Mouse (Mus musculus): ENCODE measurements around the gene Myom1.
A peak's percentile ranks its signal among the peaks of the same experiment; 100 is the strongest.

The Myom1 gene

DNA sequence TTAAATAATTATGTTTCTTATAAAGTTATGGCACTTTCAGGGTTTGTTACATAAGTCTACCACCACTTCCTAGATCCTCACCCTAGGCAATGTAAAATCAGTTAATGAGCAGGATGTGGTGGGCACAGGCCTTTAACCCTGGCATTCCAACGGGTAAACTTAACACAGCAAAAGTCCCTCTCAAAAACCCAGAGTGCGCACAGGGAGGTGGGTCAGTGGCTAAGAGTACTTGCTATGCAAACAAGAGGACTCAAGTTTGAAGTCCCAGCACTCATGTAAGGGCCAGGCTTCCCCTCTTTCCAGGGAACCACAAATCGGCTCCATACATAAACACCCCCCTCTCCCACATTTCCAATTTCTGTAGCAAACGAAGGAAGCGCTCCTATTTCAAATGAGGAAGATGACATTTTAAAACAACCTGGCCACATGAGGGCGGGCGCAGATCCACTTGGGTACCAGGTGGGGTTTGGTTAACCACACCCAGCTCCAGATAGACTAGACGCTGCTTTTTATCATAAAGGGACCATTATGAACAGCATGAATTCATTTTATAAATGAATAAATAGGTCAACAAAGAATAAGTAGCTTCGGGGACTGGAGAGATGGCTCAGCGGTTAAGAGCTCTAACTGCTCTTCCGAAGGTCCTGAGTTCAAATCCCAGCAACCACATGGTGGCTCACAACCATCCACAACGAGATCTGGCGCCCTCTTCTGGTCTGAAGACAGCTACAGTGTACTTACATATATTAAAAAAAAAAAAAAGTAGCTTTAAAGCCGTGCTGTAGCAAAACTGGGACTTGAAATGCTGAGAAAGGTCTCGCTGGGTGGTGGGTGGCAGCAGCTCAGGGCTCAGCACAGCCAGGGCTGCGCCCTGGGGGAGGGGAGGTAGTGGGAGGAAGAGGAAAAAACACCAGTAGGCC lies 10.5 kb upstream of the Myom1 start:
- DNase-seq (ENCODE audit: low read depth): peak; percentile 74

GRCm38 (mm10) chr17:70992662-70993061 lies 9.8 kb upstream of the Myom1 start:
- no peak for DNase-seq (ENCODE audit: low read depth)

DNA sequence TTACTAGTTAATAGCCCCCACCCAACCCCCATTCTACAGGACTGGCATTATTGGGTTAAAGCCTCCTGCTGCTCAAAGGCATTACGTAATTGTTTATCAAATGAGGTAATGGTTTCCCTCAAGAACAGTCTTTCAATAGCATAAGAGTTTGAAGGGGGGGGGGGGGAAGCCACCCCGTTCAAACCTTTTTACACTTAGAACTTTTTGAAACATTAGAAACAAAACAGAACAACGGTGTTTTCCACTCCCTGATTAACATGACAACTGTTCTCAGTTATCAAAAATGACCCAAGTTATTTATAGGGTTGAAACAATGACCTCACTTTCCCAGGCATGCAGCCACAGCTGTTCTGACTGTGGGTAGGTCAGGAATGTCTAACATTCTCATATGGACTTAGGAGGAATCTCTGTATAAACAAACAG lies 9.0 kb upstream of the Myom1 start:
- DNase-seq (ENCODE audit: low read depth): no peak

- no peak for DNase-seq (ENCODE audit: low read depth)
These were observed 7.8 kb upstream of the Myom1 start for GRCm38 (mm10) chr17:70994671-70995070.

DNA sequence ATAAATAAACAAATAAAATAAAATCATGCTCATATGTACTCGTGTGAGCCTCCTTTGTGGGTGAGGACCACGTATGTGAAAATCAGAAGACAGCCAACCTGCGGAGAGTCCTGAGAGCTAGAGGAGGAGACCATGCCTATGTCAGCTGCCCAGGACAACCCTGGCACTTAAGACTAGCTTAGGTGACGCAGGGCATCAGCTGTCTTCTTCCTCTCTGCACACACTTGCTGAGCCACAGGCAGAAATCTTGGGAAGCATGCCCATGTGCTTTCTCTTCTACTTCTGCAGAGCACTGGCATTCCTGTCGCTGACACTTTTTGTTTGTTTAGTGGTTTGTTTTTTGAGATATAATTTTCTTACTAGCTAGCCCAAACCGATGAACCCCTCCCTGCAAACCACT lies 6.9 kb upstream of the Myom1 start:
- DNase-seq (ENCODE audit: low read depth): no peak

- DNase-seq (ENCODE audit: low read depth): no peak
These were observed 4.6 kb upstream of the Myom1 start for GRCm38 (mm10) chr17:70997836-70998235.

DNA sequence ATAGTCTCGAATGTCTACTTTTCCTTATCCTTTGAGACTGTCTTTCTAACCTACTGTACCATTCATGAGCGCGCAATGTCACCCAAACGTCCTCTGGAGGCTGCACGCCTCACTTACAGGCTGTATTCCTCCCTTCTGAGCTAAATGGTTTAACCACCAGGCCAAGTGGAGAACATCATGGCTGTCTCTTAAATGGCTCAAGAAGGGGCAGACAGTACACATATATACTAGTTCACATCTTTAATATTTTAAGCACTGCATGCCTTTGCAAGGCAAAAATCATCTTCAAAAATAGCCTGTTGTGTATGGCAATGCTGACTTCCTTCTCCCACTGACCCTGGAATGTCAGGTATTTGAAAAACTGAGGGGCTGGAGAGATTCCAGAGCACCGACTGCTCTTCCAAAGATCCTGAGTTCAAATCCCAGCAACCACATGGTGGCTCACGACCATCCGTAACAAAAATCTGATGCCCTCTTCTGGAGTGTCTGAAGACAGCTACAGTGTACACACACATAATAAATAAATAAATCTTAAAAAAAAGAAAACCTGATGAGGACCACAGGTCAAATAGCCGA lies 3.9 kb upstream of the Myom1 start:
- DNase-seq (ENCODE audit: low read depth): no peak

GRCm38 (mm10) chr17:70999187-70999586 lies 3.2 kb upstream of the Myom1 start:
- DNase-seq (ENCODE audit: low read depth): no peak

DNA sequence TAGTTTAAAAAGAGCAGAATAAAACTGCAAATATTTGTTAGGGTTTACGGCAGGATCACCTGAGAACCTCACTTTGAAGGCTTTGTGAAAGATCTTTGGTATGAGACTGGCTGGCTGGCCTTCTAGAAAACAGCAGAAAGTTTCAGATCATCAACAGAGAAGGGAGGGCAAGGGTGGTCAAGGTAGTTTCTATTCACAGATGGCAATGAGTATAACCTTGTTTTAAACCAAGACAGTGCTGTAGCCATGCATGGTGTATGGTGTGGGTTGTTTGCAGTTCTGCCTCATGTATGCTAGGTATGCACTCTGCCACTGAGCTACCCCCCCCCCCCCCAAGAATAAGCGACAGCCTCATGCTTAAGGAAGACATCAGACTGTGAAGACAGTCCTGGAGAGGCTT lies 2.2 kb upstream of the Myom1 start:
- DNase-seq (ENCODE audit: low read depth): no peak

DNA sequence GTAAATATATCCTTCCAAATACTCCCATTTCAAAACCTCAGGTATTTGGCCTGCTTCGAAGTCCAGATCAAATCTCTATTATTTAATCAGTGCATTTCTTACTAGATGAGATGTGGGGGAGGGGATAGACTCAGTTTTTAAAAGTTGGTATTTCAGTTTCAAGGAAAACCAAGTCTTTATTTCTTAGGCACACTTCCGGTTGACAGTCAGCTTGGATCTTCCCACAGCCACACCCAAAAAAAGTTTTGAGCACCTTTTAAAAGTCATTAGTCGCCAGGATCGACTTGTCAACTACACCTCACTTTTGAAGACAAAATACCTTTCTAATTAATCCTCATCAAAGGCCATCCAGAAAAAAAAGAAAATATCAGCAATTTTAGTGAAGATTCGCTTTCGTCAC lies 1.4 kb upstream of the Myom1 start:
- peak; percentile 37 for DNase-seq (ENCODE audit: low read depth)

DNA sequence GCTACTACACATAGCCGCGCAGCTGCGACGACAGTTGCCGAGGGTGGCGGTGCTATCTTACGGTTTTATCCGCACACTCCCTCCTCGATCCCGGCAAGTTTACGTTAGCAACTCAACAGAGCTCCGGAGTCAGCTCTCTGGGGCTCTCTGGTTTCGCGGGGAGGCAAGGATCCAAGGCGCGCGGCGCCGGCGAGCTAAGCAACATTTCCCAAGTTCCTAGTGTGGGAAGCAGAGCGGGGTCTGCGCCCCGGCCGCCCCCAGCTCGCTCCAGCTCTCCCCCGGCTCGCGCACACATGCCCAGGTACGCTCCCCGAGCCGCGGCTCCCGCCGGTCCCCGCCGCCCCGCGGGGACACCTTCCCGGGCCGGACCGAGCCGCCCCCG lies 743 bp upstream of the Myom1 start:
- DNase-seq (ENCODE audit: low read depth): peak; percentile 45

DNA sequence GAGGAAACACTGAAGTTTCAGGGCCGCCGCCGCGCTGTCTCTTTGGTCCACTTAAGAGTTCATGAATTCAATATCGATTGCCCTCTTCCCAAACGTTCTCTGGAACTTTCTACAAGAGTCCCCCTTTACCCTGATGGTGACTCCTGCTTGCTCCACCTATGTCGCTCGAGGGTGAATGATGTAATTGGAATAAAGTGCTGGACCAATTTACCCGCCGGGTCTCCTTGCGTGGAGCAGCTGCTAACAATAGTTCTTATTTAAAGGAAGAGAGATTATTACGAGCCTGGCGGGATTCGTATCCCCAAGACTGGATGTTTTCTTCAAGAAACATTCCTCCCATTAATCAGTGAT lies 286 bp downstream of the Myom1 start, which contains the start of gene Myl12a:
Gene Myl12a, minus strand, starts transcription at position 135 of the 351 bp plus-strand sequence.
- DNase-seq (ENCODE audit: low read depth): no peak

DNA sequence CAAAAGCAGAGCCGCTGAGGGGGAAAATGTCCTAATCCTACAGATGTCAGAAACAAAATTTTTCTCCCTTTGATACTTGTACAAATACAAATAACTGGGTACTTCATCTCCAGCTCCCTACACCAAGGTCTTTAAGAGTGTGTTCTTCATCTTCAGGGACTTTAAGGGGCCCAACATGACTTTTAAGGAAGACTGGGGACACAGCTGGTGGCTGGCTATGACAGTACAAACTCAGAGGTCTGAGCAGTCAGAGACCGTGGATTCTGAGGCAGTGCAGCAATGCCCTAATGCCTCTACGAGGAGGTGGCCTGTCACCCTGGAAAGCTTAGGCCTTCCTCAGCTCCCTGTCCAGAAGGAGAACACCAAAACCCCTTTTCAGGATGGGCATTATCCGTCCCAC lies 679 bp downstream of the Myom1 start:
- DNase-seq (ENCODE audit: low read depth): no peak

DNA sequence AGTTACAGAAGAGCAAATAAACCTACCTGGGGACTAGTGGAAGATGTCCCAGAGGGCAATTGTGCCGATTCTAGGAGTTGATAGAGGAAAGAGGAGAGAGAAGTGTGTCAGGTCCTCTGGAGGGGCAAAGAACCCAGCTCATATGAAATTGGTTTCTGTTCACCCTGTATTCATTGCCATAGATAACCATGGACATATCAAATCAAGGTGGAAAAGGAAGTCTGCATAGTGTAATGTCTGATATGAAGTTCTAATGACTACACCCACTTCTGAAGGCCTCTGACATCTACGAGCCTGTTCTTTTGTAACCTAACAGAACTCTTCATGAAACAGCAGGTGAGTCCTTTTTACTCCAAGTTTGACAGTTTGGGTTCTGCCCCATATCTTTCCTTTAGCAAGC lies 1.3 kb downstream of the Myom1 start:
- DNase-seq (ENCODE audit: low read depth): no peak

DNA sequence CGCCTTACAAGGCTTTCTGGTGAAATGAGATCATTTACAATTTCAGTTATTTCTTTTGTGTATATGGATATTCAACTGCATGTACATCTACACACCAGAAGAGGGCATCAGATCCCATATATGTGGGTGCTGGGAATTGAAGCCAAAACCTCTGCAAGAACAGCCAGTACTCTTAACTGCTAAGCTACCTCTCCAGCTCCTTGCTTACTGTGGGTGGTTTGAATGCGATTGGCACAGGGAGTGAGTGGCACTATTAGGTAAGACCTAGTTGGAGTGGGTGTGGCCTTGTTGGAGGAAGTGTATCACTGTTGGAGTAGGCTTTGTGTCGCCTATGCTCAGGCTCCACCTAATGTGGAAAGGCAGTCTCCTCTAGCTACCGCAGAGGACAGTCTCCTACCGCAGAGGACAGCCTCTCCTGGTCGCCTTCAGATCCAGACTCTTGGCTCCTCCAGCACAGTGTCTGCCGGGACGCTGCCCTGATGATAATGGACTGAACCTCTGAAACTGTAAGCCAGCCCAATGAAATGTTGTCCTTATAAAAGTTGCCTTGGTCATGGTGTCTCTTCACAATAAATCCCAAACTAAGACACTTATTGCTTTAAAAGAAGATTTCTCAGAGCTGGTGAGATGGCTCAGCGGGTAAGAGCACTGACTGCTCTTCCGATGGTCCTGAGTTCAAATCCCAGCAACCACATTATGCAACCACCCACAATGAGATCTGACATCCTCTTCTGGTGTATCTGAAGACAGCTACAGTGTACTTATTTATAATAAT lies 1.9 kb downstream of the Myom1 start:
- DNase-seq (ENCODE audit: low read depth): peak; percentile 82

DNA sequence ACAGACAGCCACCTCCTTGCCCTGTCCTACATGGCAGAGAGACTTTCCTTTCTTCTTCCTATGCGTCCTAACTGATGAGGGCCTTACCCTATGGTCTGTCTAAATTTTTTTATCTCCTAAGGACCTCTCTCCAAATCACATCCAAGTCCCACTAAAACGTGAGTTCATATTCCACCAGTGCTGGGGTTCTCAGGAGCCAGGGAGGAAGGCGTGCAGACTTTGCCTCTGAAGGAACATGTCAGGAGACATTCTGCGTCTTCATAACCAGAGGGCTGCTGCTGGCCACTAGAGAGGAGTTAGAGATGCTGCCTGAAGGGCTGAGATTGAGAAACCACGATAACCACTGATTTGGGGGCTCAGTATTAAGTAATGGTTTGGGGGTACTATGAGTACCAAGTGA lies 4.5 kb downstream of the Myom1 start:
- no peak for DNase-seq (ENCODE audit: low read depth)

DNA sequence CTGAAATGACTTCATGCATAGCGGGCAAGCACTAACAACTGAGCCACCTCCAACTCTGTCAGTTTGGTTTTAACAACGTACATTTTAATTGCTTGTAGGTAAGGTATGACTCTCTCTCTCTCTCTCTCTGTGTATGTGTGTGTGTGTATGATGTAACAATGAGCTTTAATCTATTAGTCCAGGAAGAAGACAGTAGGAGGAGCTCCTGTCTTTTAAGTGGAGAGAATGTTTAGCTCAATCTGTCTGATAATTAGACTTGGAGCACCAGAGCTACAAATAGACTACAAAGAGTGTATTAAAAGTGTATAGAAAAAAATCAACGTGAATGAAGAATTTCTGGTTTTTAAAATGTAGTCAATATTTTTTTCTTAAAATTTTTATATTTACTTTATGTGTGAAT lies 6.2 kb downstream of the Myom1 start:
- DNase-seq (ENCODE audit: low read depth): peak; percentile 52

DNA sequence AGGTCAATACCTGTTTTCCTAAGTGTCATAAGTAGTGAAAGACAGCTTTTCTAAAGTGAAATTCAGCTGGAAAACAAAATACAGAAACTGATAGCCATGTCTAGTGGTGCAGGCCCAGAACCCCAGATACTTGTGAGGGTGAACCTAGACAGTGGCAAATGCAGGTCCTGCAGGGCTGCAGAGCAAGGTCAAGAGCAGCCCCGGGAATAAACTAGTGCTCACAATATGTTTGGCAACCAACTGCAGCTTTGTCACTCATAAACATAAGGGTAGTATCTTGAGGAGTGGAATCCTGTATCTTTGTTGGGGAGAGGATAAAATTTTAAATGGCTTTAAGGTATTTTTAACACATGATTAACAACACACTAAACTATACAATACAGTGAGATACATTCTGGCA lies 7.3 kb downstream of the Myom1 start:
- no peak for DNase-seq (ENCODE audit: low read depth)

GRCm38 (mm10) chr17:71010646-71011242 lies 8.3 kb downstream of the Myom1 start:
- DNase-seq (ENCODE audit: low read depth): peak; percentile 36

DNA sequence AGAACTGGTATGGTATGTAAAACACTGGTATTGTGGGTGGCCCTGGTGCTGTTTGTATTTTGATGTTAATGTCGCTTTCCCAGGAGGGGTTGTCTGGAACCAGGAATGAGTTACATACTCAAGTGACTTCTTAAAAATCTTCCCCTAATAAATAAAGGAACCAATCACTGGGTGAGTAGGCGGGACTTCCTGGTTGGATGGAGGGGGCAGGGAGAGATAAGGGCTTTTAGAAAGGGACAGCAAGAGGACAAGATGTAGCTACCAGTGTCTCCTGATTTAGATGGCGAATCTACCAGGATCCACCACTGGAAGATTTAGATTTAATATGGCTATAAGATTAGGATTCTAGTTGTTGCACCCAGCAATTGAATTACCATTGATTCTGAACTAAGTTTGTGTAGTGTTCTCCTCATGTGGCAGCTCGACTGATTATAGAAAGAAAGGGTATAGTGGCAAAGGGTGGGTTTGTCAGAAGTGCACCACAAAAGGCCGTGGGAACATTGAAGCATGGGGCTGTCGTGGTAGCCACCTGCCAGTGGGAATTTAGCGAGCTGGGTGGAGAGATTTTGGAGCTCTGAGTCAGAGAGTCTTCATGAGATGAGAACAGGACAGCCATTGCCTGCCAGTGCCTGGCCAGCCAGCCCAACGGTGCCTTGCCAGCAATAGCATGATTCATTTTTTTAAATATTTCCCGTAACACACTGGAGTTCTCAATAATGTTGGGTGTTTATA lies 9.7 kb downstream of the Myom1 start:
- no peak for DNase-seq (ENCODE audit: low read depth)

DNA sequence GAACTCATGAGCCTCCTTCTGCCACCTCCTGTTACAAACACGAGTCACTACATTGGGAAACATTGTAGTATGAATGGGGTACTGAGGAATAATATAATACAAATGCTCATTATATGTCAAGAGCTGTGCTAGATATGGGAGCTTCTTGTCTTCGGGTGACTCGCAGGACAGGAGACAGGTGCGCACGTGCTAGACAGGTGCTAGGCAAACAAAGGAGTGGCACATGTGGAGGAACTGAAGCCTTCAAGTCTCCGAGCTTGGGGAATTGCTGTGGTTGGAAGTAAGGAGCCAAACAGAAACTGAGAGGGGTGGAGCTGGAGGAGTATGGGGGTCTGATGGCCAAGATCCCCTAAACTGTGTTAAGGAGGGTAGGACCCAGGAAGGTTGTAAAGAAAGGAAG lies 10.7 kb downstream of the Myom1 start:
- no peak for DNase-seq (ENCODE audit: low read depth)

DNA sequence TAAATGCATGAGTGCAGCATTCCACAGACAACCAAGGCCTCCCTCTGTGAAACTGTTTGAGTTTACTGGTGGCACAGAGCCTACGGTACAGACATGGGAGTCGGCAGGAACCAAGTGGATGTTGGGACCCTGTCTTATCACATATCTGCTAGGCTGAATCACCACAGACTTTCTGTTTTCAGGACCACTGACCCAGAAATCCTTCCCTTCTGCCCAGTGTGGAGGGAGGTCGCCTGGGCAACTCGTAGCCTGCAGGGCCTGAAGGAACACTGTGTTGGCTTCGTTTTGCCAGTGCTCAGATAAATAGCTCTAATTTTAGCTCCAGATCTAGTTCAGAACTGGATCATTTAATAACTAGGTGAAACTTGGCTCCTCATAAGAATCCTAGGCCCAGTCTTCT lies 12.5 kb downstream of the Myom1 start:
- DNase-seq (ENCODE audit: low read depth): no peak

Measured in 416B (cell line).